Mouse (Mus musculus): ENCODE measurements around the gene Pygm.

DNA sequence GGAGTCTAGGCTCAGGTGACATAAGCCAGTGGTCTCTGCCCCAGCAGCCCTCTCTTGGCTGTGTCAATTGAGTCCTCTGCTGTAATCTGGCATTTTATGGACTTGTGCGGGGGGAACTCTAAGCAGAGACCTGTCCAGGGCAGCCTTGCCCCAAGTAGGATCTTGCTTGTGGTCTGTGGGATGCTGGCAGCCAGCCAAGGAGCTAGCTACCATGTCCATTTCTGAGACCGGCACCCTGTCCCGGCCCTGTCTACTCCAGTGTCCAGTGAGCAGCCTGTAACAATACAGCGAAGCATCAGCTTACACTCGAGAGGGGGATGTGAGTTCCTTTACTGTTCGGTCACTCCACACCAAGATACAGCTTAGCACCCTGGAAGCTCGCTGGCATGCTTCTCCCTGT lies 30.2 kb upstream of the Pygm start:
- no peak for TF ChIP-seq GATA1 (IDR thresholded peaks at IDR 0.05; ENCODE audit: low read length)
- no peak for TF ChIP-seq TAL1 (IDR thresholded peaks at IDR 0.05; ENCODE audit: low read length)
